Mouse (Mus musculus): ENCODE measurements around the gene Trappc6a. TPM values are rescaled to one million over a fixed set of nuclear protein-coding genes. Genes with fewer than 3 reads are reported as not detected.

Gene Trappc6a
- polyA plus RNA-seq (2011; ENCODE audit: insufficient read length, low read depth, missing spikeins), result 15.2 and 23.4 TPM in 2 replicates

- TF ChIP-seq CTCF (IDR thresholded peaks at IDR 0.05; ENCODE audit: borderline replicate concordance, insufficient read depth, low read length), result no peak
- peak; percentile 75 for TF ChIP-seq POLR2A (IDR thresholded peaks at IDR 0.05; ENCODE audit: low read depth, low read length)
- Histone ChIP-seq H3K4me3 (ENCODE audit: insufficient read depth, low read length) (peak within 1 kb of the TSS; percentile 68), H3K4me1 (ENCODE audit: control insufficient read depth, insufficient read depth, low read length) (no peaks in the 10 kb centered on the region), H3K27ac (ENCODE audit: insufficient read depth, low read length) (peak within 1 kb of the TSS; percentile 43)
Measured at GRCm38 (mm10) chr7:19508150-19508923, at the start of gene Trappc6a, which contains the start of gene Bloc1s3. TSS of gene Trappc6a (plus strand) at chr7:19508395. TSS of gene Bloc1s3 (minus strand) at chr7:19508367.

- H3K27ac ChIP-seq (ENCODE audit: insufficient read depth, low read length), result peak within 1 kb of the TSS; percentile 46
- H3K4me3 ChIP-seq (ENCODE audit: insufficient read depth, low read length), result peak within 1 kb of the TSS; percentile 96
- TF ChIP-seq CTCF (IDR thresholded peaks at IDR 0.05; ENCODE audit: borderline replicate concordance, insufficient read depth, low read length) (no peak), POLR2A (IDR thresholded peaks at IDR 0.05; ENCODE audit: low read depth, low read length) (peak; percentile 97)
- H3K4me1 ChIP-seq (ENCODE audit: control insufficient read depth, insufficient read depth, low read length), result no peaks in the 10 kb centered on the region; the same call in 1 of the 2 replicates
Measured at GRCm38 (mm10) chr7:19458591-19459111, 49.5 kb upstream of the Trappc6a start, which contains the start of gene Mark4. TSS of gene Mark4 (minus strand) at chr7:19458821.

GRCm38 (mm10) chr7:19459144-19459870 is 48.9 kb upstream of the Trappc6a start:
- TF ChIP-seq CTCF (IDR thresholded peaks at IDR 0.05; ENCODE audit: borderline replicate concordance, insufficient read depth, low read length) (no peak), POLR2A (IDR thresholded peaks at IDR 0.05; ENCODE audit: low read depth, low read length) (no peak)
- Histone ChIP-seq H3K27ac (ENCODE audit: insufficient read depth, low read length) (peak overlapping the region; percentile 46), H3K4me1 (ENCODE audit: control insufficient read depth, insufficient read depth, low read length) (peaks cover under 1% of the 10 kb centered on the region; the same call in 1 of the 2 replicates), H3K4me3 (ENCODE audit: insufficient read depth, low read length) (peak overlapping the region; percentile 47)

GRCm38 (mm10) chr7:19460500-19460899 is 47.7 kb upstream of the Trappc6a start:
- peaks cover 4% of the 10 kb centered on the region; the same call in 1 of the 2 replicates for H3K4me1 ChIP-seq (ENCODE audit: control insufficient read depth, insufficient read depth, low read length)
- H3K4me3 ChIP-seq (ENCODE audit: insufficient read depth, low read length), result no peak overlapping the region
- no peak for TF ChIP-seq POLR2A (IDR thresholded peaks at IDR 0.05; ENCODE audit: low read depth, low read length)
- no peak for TF ChIP-seq CTCF (IDR thresholded peaks at IDR 0.05; ENCODE audit: borderline replicate concordance, insufficient read depth, low read length)
- no peak overlapping the region for H3K27ac ChIP-seq (ENCODE audit: insufficient read depth, low read length)

GRCm38 (mm10) chr7:19461488-19461887 is 46.7 kb upstream of the Trappc6a start:
- H3K4me3 ChIP-seq (ENCODE audit: insufficient read depth, low read length), result no peak overlapping the region
- no peak overlapping the region for H3K27ac ChIP-seq (ENCODE audit: insufficient read depth, low read length)
- H3K4me1 ChIP-seq (ENCODE audit: control insufficient read depth, insufficient read depth, low read length), result peaks cover 4% of the 10 kb centered on the region; the same call in 1 of the 2 replicates
- TF ChIP-seq POLR2A (IDR thresholded peaks at IDR 0.05; ENCODE audit: low read depth, low read length) (no peak), CTCF (IDR thresholded peaks at IDR 0.05; ENCODE audit: borderline replicate concordance, insufficient read depth, low read length) (peak; percentile 55; the same call in 1 of the 2 replicates)

GRCm38 (mm10) chr7:19462443-19462842 is 45.8 kb upstream of the Trappc6a start:
- TF ChIP-seq POLR2A (IDR thresholded peaks at IDR 0.05; ENCODE audit: low read depth, low read length) (no peak), CTCF (IDR thresholded peaks at IDR 0.05; ENCODE audit: borderline replicate concordance, insufficient read depth, low read length) (no peak)
- no peak overlapping the region for H3K27ac ChIP-seq (ENCODE audit: insufficient read depth, low read length)
- 0 out of 2 replicates have a peak, but pooled peaks cover 4% of the 10 kb centered on the region for H3K4me1 ChIP-seq (ENCODE audit: control insufficient read depth, insufficient read depth, low read length)
- H3K4me3 ChIP-seq (ENCODE audit: insufficient read depth, low read length), result no peak overlapping the region

- Histone ChIP-seq H3K4me1 (ENCODE audit: control insufficient read depth, insufficient read depth, low read length) (0 out of 2 replicates have a peak, but pooled peaks cover 4% of the 10 kb centered on the region), H3K4me3 (ENCODE audit: insufficient read depth, low read length) (no peak within 1 kb of the TSS), H3K27ac (ENCODE audit: insufficient read depth, low read length) (no peak within 1 kb of the TSS)
- no peak for TF ChIP-seq CTCF (IDR thresholded peaks at IDR 0.05; ENCODE audit: borderline replicate concordance, insufficient read depth, low read length)
- TF ChIP-seq POLR2A (IDR thresholded peaks at IDR 0.05; ENCODE audit: low read depth, low read length), result no peak
Measured at GRCm38 (mm10) chr7:19462884-19463381, 45.3 kb upstream of the Trappc6a start, which contains the start of gene Exoc3l2. TSS of gene Exoc3l2 (plus strand) at chr7:19463331.

- Histone ChIP-seq H3K4me1 (ENCODE audit: control insufficient read depth, insufficient read depth, low read length) (0 out of 2 replicates have a peak, but pooled peaks cover 4% of the 10 kb centered on the region), H3K27ac (ENCODE audit: insufficient read depth, low read length) (no peak overlapping the region), H3K4me3 (ENCODE audit: insufficient read depth, low read length) (no peak overlapping the region)
- no peak for TF ChIP-seq POLR2A (IDR thresholded peaks at IDR 0.05; ENCODE audit: low read depth, low read length)
- no peak for TF ChIP-seq CTCF (IDR thresholded peaks at IDR 0.05; ENCODE audit: borderline replicate concordance, insufficient read depth, low read length)
Measured at GRCm38 (mm10) chr7:19464367-19465307, 43.6 kb upstream of the Trappc6a start.

Data from embryonic fibroblast, embryonic 13.5 days (primary cell).